Mouse (Mus musculus) embryo, embryonic 10 days (tissue): ENCODE measurements around the gene Efna2.
A peak's percentile ranks its signal among the peaks of the same experiment; 100 is the strongest.
"Not testable (repeated sequence)": the region's sequence is repeated elsewhere in the genome, so short reads cannot be mapped to it uniquely, and the experiment has no call there.

Experiments used
- DNase-seq: peaks from one replicate; pipeline ENCODE4 v3.0.0-alpha.2; 2015; ENCODE audit warnings: low spot score

Gene Efna2

DNA sequence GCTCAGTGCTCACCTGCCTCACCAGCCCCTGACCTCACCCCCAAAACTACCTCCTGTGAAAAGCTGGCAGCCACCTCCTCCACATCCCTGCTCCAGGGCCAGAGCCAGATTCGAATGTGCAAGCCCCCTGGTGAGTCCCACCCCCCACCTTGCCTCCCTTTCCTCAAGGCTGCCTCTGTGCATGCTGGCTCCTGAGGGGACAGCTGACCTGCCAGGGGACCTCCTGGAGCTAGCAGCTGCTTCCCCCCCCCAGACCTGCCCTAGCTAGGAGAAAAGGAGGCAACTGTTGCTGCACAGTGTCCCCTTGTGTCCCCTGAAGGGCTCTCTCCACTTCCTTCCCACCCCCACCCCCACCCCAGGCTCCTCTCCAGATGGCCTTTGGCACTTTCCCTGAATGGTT lies 24.0 kb upstream of the Efna2 start:
- DNase-seq: no peak

GRCm38 (mm10) chr10:80156002-80156751 lies 23.1 kb upstream of the Efna2 start:
- DNase-seq: no peak

- DNase-seq: no peak
These were observed 22.6 kb upstream of the Efna2 start for GRCm38 (mm10) chr10:80156752-80157053.

- DNase-seq: no peak
These were observed 21.9 kb upstream of the Efna2 start for GRCm38 (mm10) chr10:80157141-80157929.

GRCm38 (mm10) chr10:80158307-80158986 lies 20.8 kb upstream of the Efna2 start:
- DNase-seq: peak; percentile 70

DNA sequence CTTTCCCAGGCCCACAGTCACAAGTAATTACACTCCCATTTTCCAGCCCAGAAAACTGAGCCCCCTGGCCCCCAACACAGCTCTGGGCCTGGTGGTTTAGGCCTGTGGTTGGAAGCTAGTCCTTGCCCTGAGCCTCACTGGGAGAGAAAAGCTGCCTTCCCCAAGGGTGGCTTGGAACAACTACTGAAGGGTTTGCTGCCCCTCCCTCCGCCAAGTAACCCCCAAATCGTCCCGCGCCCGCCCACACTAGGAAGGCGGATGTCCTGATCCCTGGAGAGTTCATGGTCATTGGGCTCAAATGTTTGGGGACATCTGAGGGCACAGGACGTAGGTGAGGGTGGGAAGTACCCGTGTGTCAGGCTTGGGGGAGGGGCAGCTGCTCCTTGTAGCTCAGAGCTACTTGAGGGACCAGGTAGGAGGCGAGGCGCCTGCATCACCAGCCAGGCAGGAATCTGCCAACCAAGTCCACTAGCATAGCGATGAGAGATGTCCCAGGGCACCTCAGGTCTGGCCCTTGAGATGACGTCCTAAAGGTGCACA lies 20.2 kb upstream of the Efna2 start:
- peak; percentile 66 for DNase-seq

GRCm38 (mm10) chr10:80159561-80160454 lies 19.5 kb upstream of the Efna2 start:
- DNase-seq: peak; percentile 98

DNA sequence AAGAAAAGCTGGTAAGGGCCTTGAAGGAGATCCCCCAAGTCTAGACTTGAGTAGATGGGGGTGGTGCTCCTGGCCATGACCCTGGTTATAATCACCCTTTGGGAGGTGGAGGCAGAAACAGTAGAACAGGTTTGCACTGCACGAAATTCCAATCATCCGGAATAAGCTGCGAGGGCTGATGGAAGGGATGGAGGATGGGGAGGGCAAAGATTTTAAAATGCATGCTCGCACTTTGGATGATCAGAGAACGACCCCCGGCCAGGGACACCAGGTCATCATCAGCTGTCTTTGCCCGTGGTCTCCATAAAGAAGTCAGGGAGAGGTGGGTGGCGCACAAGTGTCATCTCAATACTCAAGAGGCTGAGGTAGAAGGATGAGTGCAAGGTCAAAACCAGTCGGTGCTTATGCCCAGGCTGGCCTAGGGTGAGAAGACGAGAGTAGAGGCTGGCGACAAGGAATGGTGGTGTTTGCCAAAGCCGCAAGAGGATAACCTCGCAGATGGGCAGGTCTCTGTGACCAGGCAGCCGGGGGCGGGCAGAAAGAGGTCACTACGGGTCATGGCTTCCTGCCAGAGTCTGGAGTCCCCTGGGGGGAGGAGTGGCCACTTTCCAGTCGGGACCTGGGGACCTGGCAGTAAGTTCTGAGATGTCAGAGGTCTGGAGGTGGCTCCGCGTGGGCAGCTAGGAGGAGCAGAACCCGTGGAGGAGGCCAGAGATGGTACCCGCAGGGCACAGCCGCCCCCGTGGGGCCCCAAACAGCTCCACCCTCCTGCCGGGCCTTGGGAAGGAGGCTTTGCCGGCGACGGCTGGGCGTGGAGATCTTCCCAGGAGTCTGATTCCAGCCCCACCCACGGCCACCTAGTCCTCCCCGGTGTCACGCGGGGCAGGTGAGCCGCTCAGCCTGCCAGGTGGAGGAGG lies 18.6 kb upstream of the Efna2 start:
- peak; percentile 90 for DNase-seq

DNA sequence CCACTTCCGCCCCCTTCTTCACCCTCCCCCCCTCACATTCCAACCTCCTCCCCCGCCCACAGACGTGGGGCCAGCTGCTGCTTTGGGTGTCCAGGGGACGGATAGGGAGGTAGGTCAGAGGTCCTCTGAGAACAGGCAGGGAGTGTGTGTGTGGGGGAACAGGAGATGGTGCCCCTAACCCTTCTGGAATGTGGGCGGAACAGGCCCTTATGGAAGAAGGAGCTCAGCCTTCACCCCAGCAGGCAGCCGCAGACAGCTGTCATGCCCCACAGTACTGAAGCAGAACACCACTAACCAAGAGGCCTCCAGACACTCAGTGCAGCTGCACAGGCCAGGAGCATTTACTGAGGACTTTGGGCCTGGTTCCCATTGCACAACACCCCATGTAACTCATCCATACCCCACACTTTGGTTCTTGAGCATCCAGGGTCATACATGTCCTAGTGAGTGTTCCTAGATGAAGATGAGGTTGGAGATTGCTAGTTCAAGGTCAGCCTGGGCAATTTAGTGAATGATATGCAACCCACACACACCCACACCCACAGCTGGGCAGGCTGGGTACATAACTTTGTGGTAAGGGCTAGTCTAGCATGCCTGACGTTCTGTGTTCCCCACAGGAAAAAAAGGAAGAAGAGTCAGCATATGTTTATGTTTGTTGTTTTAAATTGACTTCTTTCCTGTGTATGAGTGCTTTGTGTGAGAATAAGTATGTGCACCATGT lies 17.6 kb upstream of the Efna2 start:
- peak; percentile 86 for DNase-seq

- no peak for DNase-seq
These were observed 17.1 kb upstream of the Efna2 start for GRCm38 (mm10) chr10:80162243-80162608.

GRCm38 (mm10) chr10:80162716-80163299 lies 16.5 kb upstream of the Efna2 start:
- DNase-seq: no peak

DNA sequence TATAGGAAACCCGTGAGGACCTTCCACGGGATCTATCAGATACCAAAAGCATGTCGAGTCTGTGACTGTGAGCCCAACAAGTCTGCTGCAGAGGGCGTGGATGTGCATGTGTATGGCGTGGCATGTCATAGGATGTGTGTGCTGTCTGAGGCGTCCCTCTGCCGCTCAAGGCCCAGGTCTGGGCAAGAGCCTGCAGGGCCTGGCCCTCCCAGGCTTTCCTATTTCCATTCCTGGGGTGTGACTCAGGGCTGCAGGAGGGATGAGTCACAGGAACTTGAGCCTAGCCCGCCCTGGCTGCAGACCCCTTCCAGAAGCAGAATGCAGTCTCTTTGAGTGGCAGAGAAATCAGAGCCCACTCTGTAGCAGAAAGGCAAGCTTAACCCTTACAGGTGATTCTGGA lies 15.6 kb upstream of the Efna2 start:
- DNase-seq: no peak

GRCm38 (mm10) chr10:80164161-80164997 lies 14.9 kb upstream of the Efna2 start:
- no peak for DNase-seq

- DNase-seq: peak; percentile 100
These were observed 14.3 kb upstream of the Efna2 start for GRCm38 (mm10) chr10:80164998-80165344.

DNA sequence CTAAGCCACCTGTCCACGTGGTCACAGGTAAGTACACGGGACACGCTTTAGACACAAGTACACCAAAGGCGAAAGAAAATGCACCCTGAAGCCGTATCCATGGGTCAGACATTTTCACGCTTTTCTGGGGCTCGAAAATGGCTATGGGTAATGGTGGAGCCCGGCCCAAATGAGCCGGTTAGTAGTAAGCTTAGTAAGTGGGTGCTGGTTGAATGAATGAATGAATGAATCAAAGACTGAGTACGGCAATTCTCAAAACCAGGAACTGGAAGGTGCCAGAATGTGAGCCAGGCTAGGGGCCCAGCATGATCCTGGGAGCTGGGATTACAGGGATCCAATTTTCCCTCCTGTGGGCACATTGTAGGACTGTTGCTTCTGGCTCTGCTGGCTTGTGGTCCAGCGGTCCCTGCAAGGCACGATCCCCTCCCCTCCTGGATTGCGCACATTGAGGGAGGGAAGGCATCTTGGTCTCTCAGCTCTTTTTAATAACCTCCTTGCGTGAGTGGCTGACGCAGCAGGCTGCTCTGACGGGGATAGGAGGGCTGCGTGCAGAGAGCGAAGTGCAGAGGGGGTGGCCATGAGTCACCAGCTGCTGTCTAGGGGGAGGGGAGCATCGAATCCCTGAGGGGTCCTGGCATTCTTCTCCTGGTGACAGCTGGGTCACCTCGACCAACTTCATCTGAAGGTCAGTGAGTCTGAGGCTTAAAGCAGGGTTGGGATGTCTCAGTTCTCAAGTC lies 13.7 kb upstream of the Efna2 start, which contains the start of gene Cirbp:
Cirbp (plus strand) TSS at position 594 of the 737 bp plus-strand sequence.
- DNase-seq: peak; percentile 59

DNA sequence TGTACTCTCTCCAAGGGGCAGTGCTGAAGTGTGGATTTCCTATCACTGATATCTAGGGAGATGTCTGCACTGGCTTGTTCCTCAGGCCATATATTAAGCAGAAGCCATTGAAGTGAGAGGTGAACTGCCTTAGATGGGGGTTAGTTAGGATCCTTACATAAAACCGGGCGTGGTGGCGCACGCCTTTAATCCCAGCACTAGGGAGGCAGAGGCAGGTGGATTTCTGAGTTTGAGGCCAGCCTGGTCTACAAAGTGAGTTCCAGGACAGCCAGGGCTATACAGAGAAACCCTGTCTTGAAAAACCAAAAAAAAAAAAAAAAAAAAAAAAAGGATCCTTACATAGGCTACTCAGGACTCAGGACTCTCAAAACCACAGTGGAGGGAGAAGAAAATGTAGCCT lies 13.1 kb upstream of the Efna2 start:
- not testable (repeated sequence) for DNase-seq

- peak; percentile 99 for DNase-seq
These were observed 11.7 kb upstream of the Efna2 start for GRCm38 (mm10) chr10:80167460-80168037.
